Mouse (Mus musculus) kidney, embryonic 14.5 days (tissue): Measurements from ENCODE around the gene Babam2. TPM values are rescaled to one million over a fixed set of nuclear protein-coding genes. Genes with fewer than 3 reads are reported as not detected.

Source experiments
- ATAC-seq: fragments of 200-750 bp; cut with Nextera tagmentation; 2 replicates; pipeline ENCODE4 v1.8.0; 2017; ENCODE audit warnings: moderate number of reproducible peaks, mild to moderate bottlenecking, moderate TSS enrichment, moderate library complexity; ENCODE audit not compliant: low FRiP score, low TSS enrichment
- H3K27ac ChIP-seq: fragments of 300-500 bp; sonication (generic); 2 replicates; pipeline ENCODE4 v1.5.1; 2014; ENCODE audit warnings: low read depth, mild to moderate bottlenecking, low read length, moderate library complexity, mixed read lengths
- H3K27me3 ChIP-seq: fragments of 300-500 bp; sonication (generic); 2 replicates; pipeline ENCODE4 v1.6.1; 2014; ENCODE audit warnings: mild to moderate bottlenecking, low read length; ENCODE audit not compliant: control insufficient read depth, insufficient read depth
- H3K36me3 ChIP-seq: fragments of 300-500 bp; sonication (generic); 2 replicates; pipeline ENCODE4 v1.6.1; 2014; ENCODE audit warnings: low read length, mixed read lengths; ENCODE audit not compliant: control insufficient read depth, insufficient read depth
- H3K4me1 ChIP-seq: fragments of 300-500 bp; sonication (generic); 2 replicates; pipeline ENCODE4 v1.6.1; 2014; ENCODE audit warnings: low read length, mixed read lengths; ENCODE audit not compliant: control insufficient read depth, insufficient read depth
- H3K4me2 ChIP-seq: fragments of 300-500 bp; sonication (generic); replicated peaks from 2 replicates; pipeline ENCODE4 v1.6.1; 2014; ENCODE audit warnings: low read depth, mild to moderate bottlenecking, low read length
- H3K4me3 ChIP-seq: fragments of 300-500 bp; sonication (generic); 2 replicates; pipeline ENCODE4 v1.5.1; 2014; ENCODE audit warnings: mild to moderate bottlenecking, low read length
- H3K9ac ChIP-seq: fragments of 300-500 bp; sonication (generic); 2 replicates; pipeline ENCODE4 v1.6.1; 2014; ENCODE audit warnings: low read depth, mild to moderate bottlenecking, low read length, moderate library complexity
- H3K9me3 ChIP-seq: fragments of 300-500 bp; sonication (generic); 2 replicates; pipeline ENCODE4 v1.6.1; 2016; ENCODE audit warnings: low read length; ENCODE audit not compliant: control insufficient read depth
- WGBS: fragments of 180-500 bp; shearing (Covaris S2); extraction: QIAGEN DNeasy Blood & Tissue Kit; methylation state at CpG from one replicate; pipeline ENCODE4 v1.1.7; 2014; 5-methylcytosine and 5-hydroxymethylcytosine counted together
- polyA plus RNA-seq: library from polyadenylated mRNA; unstranded; fragments of >200 nt; fragmentation: Nextera tagmentation; extraction: Ambion mirVana; gene quantifications from 2 replicates; pipeline ENCODE4 v1.2.1, GENCODE M21; 2014

Gene Babam2
- polyA plus RNA-seq, 1 experiment from 2014 or later, result 60.6 TPM

GRCm38 (mm10) chr5:31699397-31699796 lies 1.9 kb downstream of the Babam2 start:
- H3K27ac ChIP-seq, result peak overlapping the region; percentile 15; the same call in 1 of the 2 replicates
- H3K9me3 ChIP-seq, result no peaks in the 10 kb centered on the region
- no peak for ATAC-seq
- no peak overlapping the region for H3K9ac ChIP-seq
- H3K4me2 ChIP-seq, result peak overlapping the region; percentile 71; the same call in 1 of the 2 replicates
- H3K27me3 ChIP-seq, result no peaks in the 10 kb centered on the region
- peaks cover 5% of the 10 kb centered on the region; the same call in 1 of the 2 replicates for H3K4me1 ChIP-seq
- peaks cover 10% of the 10 kb centered on the region; the same call in 1 of the 2 replicates for H3K36me3 ChIP-seq
- H3K4me3 ChIP-seq, result no peak overlapping the region

DNA sequence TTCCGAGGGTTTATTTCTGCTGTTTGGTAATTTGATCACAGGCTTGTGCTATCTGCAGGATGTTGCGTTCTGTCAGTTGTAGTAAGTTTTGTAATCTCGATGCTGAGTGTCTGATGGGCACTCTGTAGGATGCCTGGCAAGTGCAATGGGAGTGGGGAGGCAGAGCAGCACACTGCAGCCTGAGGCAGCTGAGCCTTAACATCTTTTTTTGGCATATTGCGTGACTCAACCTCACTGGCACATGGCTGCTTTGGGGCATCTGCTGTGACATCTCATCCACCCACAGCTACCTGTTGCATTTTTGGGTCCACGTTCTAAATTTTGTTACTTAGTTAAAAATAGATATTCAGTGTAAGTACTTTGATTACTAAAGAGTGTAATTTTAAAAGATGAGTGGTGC lies 7.5 kb downstream of the Babam2 start:
- 82% methylated on average over 5 of the region's 5 CpGs for WGBS
- H3K27ac ChIP-seq, result no peak overlapping the region
- no peak overlapping the region for H3K4me3 ChIP-seq

GRCm38 (mm10) chr5:31706826-31707225 lies 9.3 kb downstream of the Babam2 start:
- H3K9me3 ChIP-seq, result 0 out of 2 replicates have a peak, but pooled peaks cover 2% of the 10 kb centered on the region
- WGBS, result 87% methylated on average over 4 of the region's 4 CpGs

More for the DNA sequence above, 7.5 kb downstream of the Babam2 start:
- ATAC-seq, result no peak
- 0 out of 2 replicates have a peak, but pooled peaks cover 2% of the 10 kb centered on the region for H3K9me3 ChIP-seq
- H3K4me1 ChIP-seq, result no peaks in the 10 kb centered on the region
- H3K4me2 ChIP-seq, result no peak overlapping the region
- H3K9ac ChIP-seq, result no peak overlapping the region
- no peaks in the 10 kb centered on the region for H3K27me3 ChIP-seq
- peaks cover 14% of the 10 kb centered on the region; the same call in 1 of the 2 replicates for H3K36me3 ChIP-seq

DNA sequence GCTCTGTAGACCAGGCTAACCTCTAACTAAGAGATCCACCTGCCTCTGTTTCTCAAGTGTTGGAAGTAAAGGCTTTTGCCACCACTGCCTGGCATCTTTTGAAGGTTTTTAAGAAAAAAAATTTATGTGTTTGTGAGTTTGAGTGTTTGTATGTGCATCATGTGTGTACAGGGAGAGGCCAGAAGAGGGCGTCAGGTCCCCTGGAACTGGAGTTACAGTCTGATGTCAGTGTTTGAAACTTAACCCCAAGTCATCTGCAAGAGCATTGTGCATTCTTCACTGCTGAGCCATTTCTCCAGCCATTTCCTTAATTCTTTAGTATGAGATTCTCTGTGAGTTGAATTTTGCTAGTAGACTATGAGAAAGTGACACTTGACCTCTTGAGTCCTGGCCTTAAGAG lies 11.9 kb downstream of the Babam2 start:
- H3K4me1 ChIP-seq, result 0 out of 2 replicates have a peak, but pooled peaks cover 3% of the 10 kb centered on the region
- no peak for ATAC-seq
- H3K4me3 ChIP-seq, result no peak overlapping the region
- no peak overlapping the region for H3K9ac ChIP-seq
- no peaks in the 10 kb centered on the region for H3K27me3 ChIP-seq
- no peak overlapping the region for H3K27ac ChIP-seq
- H3K9me3 ChIP-seq, result 0 out of 2 replicates have a peak, but pooled peaks cover 2% of the 10 kb centered on the region
- peaks cover 5% of the 10 kb centered on the region; the same call in 1 of the 2 replicates for H3K36me3 ChIP-seq
- no peak overlapping the region for H3K4me2 ChIP-seq
- 83% methylated on average over 1 of the region's 1 CpGs for WGBS

More at GRCm38 (mm10) chr5:31706826-31707225, 9.3 kb downstream of the Babam2 start:
- H3K4me1 ChIP-seq, result no peaks in the 10 kb centered on the region
- no peak overlapping the region for H3K4me2 ChIP-seq
- H3K9ac ChIP-seq, result no peak overlapping the region
- no peak for ATAC-seq
- H3K27ac ChIP-seq, result no peak overlapping the region
- peaks cover 16% of the 10 kb centered on the region; the same call in 1 of the 2 replicates for H3K36me3 ChIP-seq
- no peak overlapping the region for H3K4me3 ChIP-seq
- no peaks in the 10 kb centered on the region for H3K27me3 ChIP-seq

DNA sequence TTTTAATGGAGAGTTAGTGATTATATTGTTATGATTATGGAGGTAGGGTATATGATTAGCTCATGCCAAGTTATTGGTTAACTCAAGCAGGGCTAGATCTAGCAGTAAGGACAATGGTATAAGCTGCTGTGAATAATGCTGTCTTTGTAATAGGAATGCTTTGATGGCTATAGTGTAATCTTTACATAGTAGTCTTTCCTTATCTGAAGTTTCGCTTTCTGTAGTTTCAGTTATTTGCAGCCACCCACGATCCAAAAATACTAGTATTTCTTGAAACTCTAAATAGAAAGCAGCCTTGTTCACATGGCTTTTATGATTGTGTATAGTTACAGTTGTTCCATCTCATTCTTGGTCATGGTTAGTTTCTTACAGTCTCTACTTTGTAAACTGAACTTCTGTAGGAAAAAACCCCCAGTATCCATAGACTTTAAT lies 15.8 kb downstream of the Babam2 start:
- peak; percentile 55; the same call in 1 of the 2 replicates for ATAC-seq

DNA sequence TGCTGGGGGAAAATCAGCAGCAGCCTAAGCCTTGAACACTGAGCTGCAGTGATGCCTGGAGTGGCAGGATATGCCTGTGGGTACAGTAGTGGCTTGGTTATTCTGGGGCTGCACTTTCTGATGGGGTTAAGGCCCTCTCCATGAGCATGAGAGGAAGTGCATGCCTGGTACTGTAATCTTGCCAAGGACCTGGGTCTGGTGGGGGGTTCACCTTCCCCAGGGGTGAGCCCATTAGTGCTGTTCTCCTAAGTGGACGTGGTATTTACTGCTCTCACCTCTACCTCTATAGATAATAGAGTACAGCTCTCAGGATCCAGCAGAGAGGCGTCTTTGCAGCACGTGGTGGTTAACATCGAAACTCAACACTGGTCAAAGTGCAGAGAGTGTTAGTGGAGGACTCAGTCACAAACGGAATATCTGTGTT lies 16.4 kb downstream of the Babam2 start:
- H3K27ac ChIP-seq, result peak overlapping the region; percentile 93
- H3K9me3 ChIP-seq, result 0 out of 2 replicates have a peak, but pooled peaks cover 2% of the 10 kb centered on the region
- H3K4me3 ChIP-seq, result no peak overlapping the region
- H3K27me3 ChIP-seq, result no peaks in the 10 kb centered on the region
- H3K4me1 ChIP-seq, result peaks cover 6% of the 10 kb centered on the region; the same call in 1 of the 2 replicates
- ATAC-seq, result no peak
- H3K36me3 ChIP-seq, result peaks cover 3% of the 10 kb centered on the region; the same call in 1 of the 2 replicates
- no peak overlapping the region for H3K9ac ChIP-seq
- WGBS, result 62% methylated on average over 5 of the region's 5 CpGs
- H3K4me2 ChIP-seq, result no peak overlapping the region

More for the DNA sequence above, 15.8 kb downstream of the Babam2 start:
- 69% methylated on average over 2 of the region's 2 CpGs for WGBS
- Histone ChIP-seq H3K9me3 (0 out of 2 replicates have a peak, but pooled peaks cover 2% of the 10 kb centered on the region), H3K4me2 (no peak overlapping the region), H3K36me3 (peaks cover 3% of the 10 kb centered on the region; the same call in 1 of the 2 replicates), H3K4me1 (peaks cover 6% of the 10 kb centered on the region; the same call in 1 of the 2 replicates), H3K9ac (no peak overlapping the region), H3K27ac (peak overlapping the region; percentile 93; the same call in 1 of the 2 replicates), H3K27me3 (no peaks in the 10 kb centered on the region), H3K4me3 (no peak overlapping the region)

GRCm38 (mm10) chr5:31715486-31716150 lies 18.1 kb downstream of the Babam2 start:
- Histone ChIP-seq H3K27ac (no peak overlapping the region), H3K9me3 (no peaks in the 10 kb centered on the region), H3K36me3 (no peaks in the 10 kb centered on the region), H3K4me1 (peaks cover 6% of the 10 kb centered on the region; the same call in 1 of the 2 replicates), H3K4me3 (no peak overlapping the region), H3K4me2 (no peak overlapping the region), H3K27me3 (no peaks in the 10 kb centered on the region), H3K9ac (no peak overlapping the region)
- 54% methylated on average over 4 of the region's 4 CpGs for WGBS
- ATAC-seq, result no peak

GRCm38 (mm10) chr5:31724519-31724918 lies 27.0 kb downstream of the Babam2 start:
- no peaks in the 10 kb centered on the region for H3K4me1 ChIP-seq
- H3K36me3 ChIP-seq, result no peaks in the 10 kb centered on the region
- H3K9ac ChIP-seq, result no peak overlapping the region
- H3K4me3 ChIP-seq, result no peak overlapping the region
- H3K9me3 ChIP-seq, result no peaks in the 10 kb centered on the region
- H3K27me3 ChIP-seq, result no peaks in the 10 kb centered on the region
- 75% methylated on average over 6 of the region's 6 CpGs for WGBS
- H3K4me2 ChIP-seq, result no peak overlapping the region
- no peak for ATAC-seq
- no peak overlapping the region for H3K27ac ChIP-seq

- Histone ChIP-seq H3K9me3 (no peaks in the 10 kb centered on the region), H3K27me3 (no peaks in the 10 kb centered on the region), H3K36me3 (no peaks in the 10 kb centered on the region), H3K4me3 (no peak overlapping the region), H3K27ac (no peak overlapping the region), H3K4me2 (no peak overlapping the region), H3K9ac (no peak overlapping the region), H3K4me1 (0 out of 2 replicates have a peak, but pooled peaks cover 5% of the 10 kb centered on the region)
- ATAC-seq, result no peak
- 83% methylated on average over 2 of the region's 2 CpGs for WGBS
Observed at GRCm38 (mm10) chr5:31725885-31726284, 28.4 kb downstream of the Babam2 start.
